Mouse (Mus musculus) cortical plate, adult 2 months (tissue): ENCODE measurements at regions not wholly inside any gene's neighbourhood (a gene's known extent, or its start where the extent isn't known, plus 50 kb on each side); places are given as distances from the start of the nearest gene placed in this dataset.

Source experiments
- H3K27ac ChIP-seq: fragments of 200-500 bp; 2 replicates; pipeline ENCODE4 v1.5.1; 2012; ENCODE audit warnings: low read length, control low read depth, inconsistent platforms; ENCODE audit not compliant: insufficient read depth
- H3K4me1 ChIP-seq: fragments of 200-500 bp; 2 replicates; pipeline ENCODE4 v1.6.1; 2011; ENCODE audit warnings: low read length; ENCODE audit not compliant: control insufficient read depth, insufficient read depth
- H3K4me3 ChIP-seq: fragments of 200-500 bp; 2 replicates; pipeline ENCODE4 v1.5.1; 2011; ENCODE audit warnings: mild to moderate bottlenecking, low read length, control low read depth; ENCODE audit not compliant: insufficient read depth
- CTCF ChIP-seq: fragments of 200-500 bp; IDR thresholded peaks from 2 replicates; pipeline ENCODE4 v1.5.1; 2011; ENCODE audit warnings: mild to moderate bottlenecking, control low read depth, low read length; ENCODE audit not compliant: insufficient read depth; ENCODE audit errors: extremely low read depth
- POLR2A ChIP-seq: fragments of 200-500 bp; IDR thresholded peaks from 2 replicates; pipeline ENCODE4 v1.6.1; 2011; ENCODE audit warnings: mild to moderate bottlenecking, low read length, control low read depth; ENCODE audit not compliant: insufficient read depth; ENCODE audit errors: extremely low read depth

- TF ChIP-seq POLR2A (no peak), CTCF (no peak)
- Histone ChIP-seq H3K4me3 (no peak overlapping the region), H3K27ac (no peak overlapping the region)
Observed at GRCm38 (mm10) chr11:45265989-45266302, 585.9 kb upstream of the Clint1 start.

GRCm38 (mm10) chr11:45269215-45269614, 582.6 kb upstream of the Clint1 start:
- TF ChIP-seq CTCF (no peak), POLR2A (no peak)
- no peak overlapping the region for H3K4me3 ChIP-seq
- no peak overlapping the region for H3K27ac ChIP-seq
- H3K4me1 ChIP-seq: no peaks in the 10 kb centered on the region

More at GRCm38 (mm10) chr11:45265989-45266302, 585.9 kb upstream of the Clint1 start:
- H3K4me1 ChIP-seq: no peaks in the 10 kb centered on the region

GRCm38 (mm10) chr11:45271206-45271605, 580.6 kb upstream of the Clint1 start:
- no peak for TF ChIP-seq CTCF
- no peak for TF ChIP-seq POLR2A
- Histone ChIP-seq H3K27ac (no peak overlapping the region), H3K4me1 (no peaks in the 10 kb centered on the region), H3K4me3 (no peak overlapping the region)

- H3K27ac ChIP-seq: no peak overlapping the region
- no peak overlapping the region for H3K4me3 ChIP-seq
Observed at GRCm38 (mm10) chr11:45274446-45275119, 577.3 kb upstream of the Clint1 start.

GRCm38 (mm10) chr11:45275170-45275569, 576.7 kb upstream of the Clint1 start:
- H3K4me3 ChIP-seq: no peak overlapping the region
- H3K27ac ChIP-seq: no peak overlapping the region
- no peak for TF ChIP-seq CTCF
- no peak for TF ChIP-seq POLR2A
- no peaks in the 10 kb centered on the region for H3K4me1 ChIP-seq

More at GRCm38 (mm10) chr11:45274446-45275119, 577.3 kb upstream of the Clint1 start:
- no peaks in the 10 kb centered on the region for H3K4me1 ChIP-seq
- TF ChIP-seq POLR2A: no peak
- no peak for TF ChIP-seq CTCF

GRCm38 (mm10) chr11:45296772-45297171, 555.1 kb upstream of the Clint1 start:
- TF ChIP-seq POLR2A (no peak), CTCF (no peak)
- Histone ChIP-seq H3K27ac (no peak overlapping the region), H3K4me1 (no peaks in the 10 kb centered on the region), H3K4me3 (no peak overlapping the region)

GRCm38 (mm10) chr11:45311934-45312333, 539.9 kb upstream of the Clint1 start:
- no peaks in the 10 kb centered on the region for H3K4me1 ChIP-seq
- no peak overlapping the region for H3K4me3 ChIP-seq
- no peak for TF ChIP-seq CTCF
- no peak for TF ChIP-seq POLR2A
- H3K27ac ChIP-seq: no peak overlapping the region

GRCm38 (mm10) chr11:45323766-45324165, 528.1 kb upstream of the Clint1 start:
- no peak for TF ChIP-seq POLR2A
- no peak for TF ChIP-seq CTCF

GRCm38 (mm10) chr11:45330319-45330718, 521.5 kb upstream of the Clint1 start:
- H3K4me1 ChIP-seq: no peaks in the 10 kb centered on the region

More at GRCm38 (mm10) chr11:45323766-45324165, 528.1 kb upstream of the Clint1 start:
- Histone ChIP-seq H3K4me3 (no peak overlapping the region), H3K4me1 (no peaks in the 10 kb centered on the region), H3K27ac (no peak overlapping the region)

GRCm38 (mm10) chr11:45333756-45334155, 518.1 kb upstream of the Clint1 start:
- Histone ChIP-seq H3K4me3 (no peak overlapping the region), H3K4me1 (no peaks in the 10 kb centered on the region), H3K27ac (no peak overlapping the region)
- no peak for TF ChIP-seq CTCF
- no peak for TF ChIP-seq POLR2A

More at GRCm38 (mm10) chr11:45330319-45330718, 521.5 kb upstream of the Clint1 start:
- TF ChIP-seq POLR2A (no peak), CTCF (no peak)
- H3K27ac ChIP-seq: no peak overlapping the region
- no peak overlapping the region for H3K4me3 ChIP-seq
